Mouse (Mus musculus) cortical plate, adult 2 months (tissue): ENCODE data around the gene Otop1. TPM values are rescaled to one million over a fixed set of nuclear protein-coding genes. Genes with fewer than 3 reads are reported as not detected.

ENCODE experiments used
- H3K27ac ChIP-seq: fragments of 200-500 bp; 2 replicates; pipeline ENCODE4 v1.5.1; 2012; ENCODE audit warnings: low read length, control low read depth, inconsistent platforms; ENCODE audit not compliant: insufficient read depth
- H3K4me1 ChIP-seq: fragments of 200-500 bp; 2 replicates; pipeline ENCODE4 v1.6.1; 2011; ENCODE audit warnings: low read length; ENCODE audit not compliant: control insufficient read depth, insufficient read depth
- H3K4me3 ChIP-seq: fragments of 200-500 bp; 2 replicates; pipeline ENCODE4 v1.5.1; 2011; ENCODE audit warnings: mild to moderate bottlenecking, low read length, control low read depth; ENCODE audit not compliant: insufficient read depth
- CTCF ChIP-seq: fragments of 200-500 bp; IDR thresholded peaks from 2 replicates; pipeline ENCODE4 v1.5.1; 2011; ENCODE audit warnings: mild to moderate bottlenecking, control low read depth, low read length; ENCODE audit not compliant: insufficient read depth; ENCODE audit errors: extremely low read depth
- POLR2A ChIP-seq: fragments of 200-500 bp; IDR thresholded peaks from 2 replicates; pipeline ENCODE4 v1.6.1; 2011; ENCODE audit warnings: mild to moderate bottlenecking, low read length, control low read depth; ENCODE audit not compliant: insufficient read depth; ENCODE audit errors: extremely low read depth
- polyA plus RNA-seq: library from polyadenylated mRNA; depleted of rRNA; stranded (reverse); fragments of >200 nt; gene quantifications from 2 replicates; pipeline ENCODE4 v1.2.3, GENCODE M21; 2012; rRNA removed

Otop1 gene
- polyA plus RNA-seq, result 0.02 TPM in 1 of 2 replicates, not detected in the other

GRCm38 (mm10) chr5:38275771-38276170, at the start of gene Otop1:
Gene Otop1 (plus strand): TSS chr5:38275972.
- Histone ChIP-seq H3K4me1 (no peaks in the 10 kb centered on the region), H3K4me3 (no peak within 1 kb of the TSS), H3K27ac (no peak within 1 kb of the TSS)
- TF ChIP-seq POLR2A, result no peak
- no peak for TF ChIP-seq CTCF

GRCm38 (mm10) chr5:38235422-38235821, 40.4 kb upstream of the Otop1 start:
- H3K4me3 ChIP-seq, result no peak overlapping the region
- no peak overlapping the region for H3K27ac ChIP-seq
- H3K4me1 ChIP-seq, result no peaks in the 10 kb centered on the region
- peak; percentile 66 for TF ChIP-seq CTCF
- no peak for TF ChIP-seq POLR2A

- H3K4me3 ChIP-seq, result no peak overlapping the region
- H3K4me1 ChIP-seq, result no peaks in the 10 kb centered on the region
- TF ChIP-seq CTCF (0 out of 2 replicates have a peak, but pooled peaks have one; percentile 2), POLR2A (no peak)
- no peak overlapping the region for H3K27ac ChIP-seq
Measured at GRCm38 (mm10) chr5:38236627-38237026, 39.1 kb upstream of the Otop1 start.

- Histone ChIP-seq H3K4me1 (no peaks in the 10 kb centered on the region), H3K27ac (no peak overlapping the region), H3K4me3 (no peak overlapping the region)
- TF ChIP-seq CTCF, result no peak
- no peak for TF ChIP-seq POLR2A
Measured at GRCm38 (mm10) chr5:38240727-38241472, 34.9 kb upstream of the Otop1 start.

- Histone ChIP-seq H3K27ac (no peak overlapping the region), H3K4me3 (no peak overlapping the region), H3K4me1 (no peaks in the 10 kb centered on the region)
- TF ChIP-seq CTCF, result no peak
- TF ChIP-seq POLR2A, result no peak
Measured at GRCm38 (mm10) chr5:38241473-38241834, 34.3 kb upstream of the Otop1 start.

- H3K4me1 ChIP-seq, result no peaks in the 10 kb centered on the region
- no peak overlapping the region for H3K27ac ChIP-seq
- no peak overlapping the region for H3K4me3 ChIP-seq
- TF ChIP-seq POLR2A (no peak), CTCF (no peak)
Measured at GRCm38 (mm10) chr5:38241966-38242365, 33.8 kb upstream of the Otop1 start.

- TF ChIP-seq CTCF (peak; percentile 10; the same call in 1 of the 2 replicates), POLR2A (no peak)
Measured at GRCm38 (mm10) chr5:38255195-38255594, 20.6 kb upstream of the Otop1 start.

GRCm38 (mm10) chr5:38255644-38256043, 20.1 kb upstream of the Otop1 start:
- Histone ChIP-seq H3K4me1 (no peaks in the 10 kb centered on the region; the same call in 1 of the 2 replicates), H3K27ac (no peak overlapping the region), H3K4me3 (no peak overlapping the region)
- TF ChIP-seq CTCF (no peak), POLR2A (no peak)

More at GRCm38 (mm10) chr5:38255195-38255594, 20.6 kb upstream of the Otop1 start:
- Histone ChIP-seq H3K4me3 (no peak overlapping the region), H3K27ac (no peak overlapping the region), H3K4me1 (no peaks in the 10 kb centered on the region; the same call in 1 of the 2 replicates)

- H3K4me1 ChIP-seq, result peaks cover 1% of the 10 kb centered on the region; the same call in 1 of the 2 replicates
- H3K27ac ChIP-seq, result no peak overlapping the region
- TF ChIP-seq POLR2A, result no peak
- TF ChIP-seq CTCF, result no peak
- H3K4me3 ChIP-seq, result no peak overlapping the region
Measured at GRCm38 (mm10) chr5:38256551-38256950, 19.2 kb upstream of the Otop1 start.

- TF ChIP-seq CTCF (no peak), POLR2A (no peak)
- H3K4me3 ChIP-seq, result no peak overlapping the region
- H3K4me1 ChIP-seq, result peaks cover 3% of the 10 kb centered on the region; the same call in 1 of the 2 replicates
- H3K27ac ChIP-seq, result no peak overlapping the region
Measured at GRCm38 (mm10) chr5:38258034-38258772, 17.6 kb upstream of the Otop1 start.
